Mouse (Mus musculus) cerebellum, adult 2 months (tissue): ENCODE measurements around the gene Rab3d. TPM values are rescaled to one million over a fixed set of nuclear protein-coding genes. Genes with fewer than 3 reads are reported as not detected.

Experiments used
- DNase-seq, 2 experiments: peaks; one replicate each; pipeline ENCODE4 v3.0.0; 2021
- H3K27ac ChIP-seq: fragments of 200-500 bp; 2 replicates; pipeline ENCODE4 v1.5.1; 2012; ENCODE audit warnings: low read length, control low read depth, inconsistent platforms; ENCODE audit not compliant: insufficient read depth
- H3K27me3 ChIP-seq: fragments of 200-500 bp; 2 replicates; pipeline ENCODE4 v1.6.1; 2012; ENCODE audit warnings: inconsistent platforms, mild to moderate bottlenecking, low read length, moderate library complexity; ENCODE audit not compliant: control insufficient read depth, insufficient read depth
- H3K4me1 ChIP-seq: fragments of 200-500 bp; 2 replicates; pipeline ENCODE4 v1.6.1; 2011; ENCODE audit warnings: low read length; ENCODE audit not compliant: control insufficient read depth, insufficient read depth
- H3K4me3 ChIP-seq: fragments of 200-500 bp; replicated peaks from 2 replicates; pipeline ENCODE3; 2011; ENCODE audit warnings: mild to moderate bottlenecking, low read depth, low read length, control low read depth; ENCODE audit not compliant: insufficient read depth
- CTCF ChIP-seq: fragments of 200-500 bp; IDR thresholded peaks from 2 replicates; pipeline ENCODE4 v1.5.1; 2011; ENCODE audit warnings: low read depth, mild to moderate bottlenecking, control low read depth, low read length, moderate library complexity, borderline replicate concordance; ENCODE audit not compliant: insufficient read depth
- POLR2A ChIP-seq: fragments of 200-500 bp; IDR thresholded peaks from 2 replicates; pipeline ENCODE4 v1.6.1; 2011; ENCODE audit warnings: low read length, control low read depth, borderline replicate concordance; ENCODE audit not compliant: insufficient read depth
- WGBS: fragments of 180-500 bp; shearing (Covaris S2); methylation state at CpG from one replicate; pipeline ENCODE4 v1.1.7; 2018; 5-methylcytosine and 5-hydroxymethylcytosine counted together
- polyA plus RNA-seq: library from polyadenylated mRNA; depleted of rRNA; stranded (reverse); fragments of >200 nt; gene quantifications from 2 replicates; pipeline ENCODE4 v1.2.3, GENCODE M21; 2012

Rab3d gene
- polyA plus RNA-seq, 1 experiment: 13.9 TPM

DNA sequence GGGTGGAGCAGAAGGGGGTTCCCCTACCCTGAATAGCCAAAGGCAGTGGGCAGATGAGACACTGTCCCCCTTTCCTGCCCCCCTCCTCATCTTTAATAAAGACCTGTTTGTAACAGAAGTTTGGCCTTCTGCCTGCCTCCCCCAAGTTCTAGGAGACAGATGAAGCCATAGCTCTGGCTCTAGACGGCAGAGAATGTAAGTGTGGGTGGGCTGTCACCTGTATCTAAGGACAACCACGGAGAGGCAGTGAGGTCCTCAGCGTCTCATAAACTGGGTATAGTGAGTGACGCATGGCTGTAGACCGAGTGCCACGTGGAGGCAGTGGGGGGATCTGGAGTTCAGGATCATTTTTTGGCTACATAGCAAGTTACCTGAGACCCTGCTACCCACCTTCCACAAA is 30.8 kb upstream of the Rab3d start:
- H3K27ac ChIP-seq: no peak overlapping the region
- DNase-seq: no peak

DNA sequence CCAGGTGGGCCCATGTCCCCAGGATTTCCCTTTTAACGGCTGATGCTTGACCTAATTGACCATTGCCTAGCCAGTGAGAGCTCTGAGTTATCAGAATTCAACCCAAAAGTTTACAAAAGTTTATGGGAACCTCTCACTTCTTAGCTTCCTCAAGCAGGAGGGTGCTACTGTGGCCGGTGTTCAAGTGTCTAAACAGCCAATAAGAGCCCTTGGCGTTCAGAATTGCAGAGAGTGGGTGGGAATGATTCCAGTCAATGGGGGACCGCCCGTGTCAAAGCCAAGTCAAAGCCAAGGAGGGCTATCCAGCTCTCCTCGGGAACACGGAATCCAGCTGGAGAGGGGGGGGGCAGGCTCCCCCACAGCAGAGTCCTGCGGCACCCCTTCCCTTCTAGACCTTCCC is 30.2 kb upstream of the Rab3d start:
- H3K4me3 ChIP-seq: no peak overlapping the region
- TF ChIP-seq POLR2A (no peak), CTCF (no peak)
- 49% methylated on average over 8 of the region's 8 CpGs for WGBS
- H3K4me1 ChIP-seq: 0 out of 2 replicates have a peak, but pooled peaks cover 3% of the 10 kb centered on the region
- no peak for DNase-seq
- no peaks in the 10 kb centered on the region for H3K27me3 ChIP-seq
- H3K27ac ChIP-seq: no peak overlapping the region

More for the DNA sequence above, 30.8 kb upstream of the Rab3d start:
- Histone ChIP-seq H3K27me3 (no peaks in the 10 kb centered on the region), H3K4me1 (0 out of 2 replicates have a peak, but pooled peaks cover 3% of the 10 kb centered on the region), H3K4me3 (no peak overlapping the region)
- WGBS: 41% methylated on average over 6 of the region's 6 CpGs
- TF ChIP-seq POLR2A: no peak
- TF ChIP-seq CTCF: no peak

DNA sequence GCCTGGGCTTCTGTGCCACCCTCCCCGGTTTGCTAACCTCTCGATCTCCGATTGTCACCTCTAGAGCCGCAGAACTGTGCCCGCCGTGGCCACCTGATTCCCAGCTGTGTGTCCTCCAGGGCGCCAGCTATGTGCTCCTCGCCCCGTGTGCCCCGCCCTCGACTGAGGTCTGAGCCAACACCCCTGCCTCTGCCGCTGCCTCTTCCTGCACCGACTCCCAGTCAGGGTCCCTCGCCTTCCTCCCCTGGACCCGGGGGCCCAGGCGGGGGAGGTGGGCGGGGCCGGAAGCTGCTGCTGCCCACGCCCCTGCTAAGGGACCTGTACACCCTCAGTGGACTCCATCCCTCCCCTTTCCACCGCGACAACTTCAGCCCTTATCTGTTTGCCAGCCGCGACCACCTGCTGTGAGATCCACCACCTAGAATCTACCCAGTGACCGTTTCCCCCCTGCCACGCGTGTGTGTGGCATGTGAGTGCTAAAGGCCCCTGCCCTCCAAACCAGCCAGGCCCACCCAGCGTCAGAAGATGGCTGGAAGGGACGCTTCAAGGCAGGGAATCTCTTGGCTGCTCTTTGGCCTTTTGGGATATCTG is 29.6 kb upstream of the Rab3d start:
- 0 out of 2 replicates have a peak, but pooled peaks cover 3% of the 10 kb centered on the region for H3K4me1 ChIP-seq
- no peak for DNase-seq
- TF ChIP-seq CTCF (no peak), POLR2A (no peak)
- WGBS: 39% methylated on average over 28 of the region's 28 CpGs
- no peak overlapping the region for H3K27ac ChIP-seq
- H3K27me3 ChIP-seq: no peaks in the 10 kb centered on the region
- H3K4me3 ChIP-seq: no peak overlapping the region

DNA sequence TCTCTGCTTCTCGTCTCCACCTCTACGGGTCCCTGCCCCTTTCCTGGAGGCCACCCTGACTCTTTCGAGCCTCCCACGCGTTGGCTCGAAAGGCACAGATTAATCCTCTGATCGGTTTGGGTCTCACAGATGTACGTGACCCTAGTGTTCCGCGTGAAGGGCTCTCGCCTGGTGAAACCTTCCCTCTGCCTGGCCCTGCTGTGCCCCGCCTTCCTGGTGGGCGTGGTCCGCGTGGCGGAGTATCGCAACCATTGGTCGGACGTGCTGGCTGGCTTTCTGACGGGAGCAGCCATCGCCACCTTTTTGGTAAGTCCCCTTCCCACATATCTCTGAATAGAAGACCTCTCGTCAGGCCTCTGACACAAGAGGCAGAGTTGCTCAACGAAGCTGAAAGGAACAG is 26.3 kb upstream of the Rab3d start:
- peak in 1 of 2 experiments; percentile 20 for DNase-seq
- Histone ChIP-seq H3K27me3 (no peaks in the 10 kb centered on the region), H3K4me1 (0 out of 2 replicates have a peak, but pooled peaks cover 3% of the 10 kb centered on the region), H3K4me3 (no peak overlapping the region), H3K27ac (no peak overlapping the region)
- TF ChIP-seq CTCF (no peak), POLR2A (no peak)
- 35% methylated on average over 23 of the region's 23 CpGs for WGBS

DNA sequence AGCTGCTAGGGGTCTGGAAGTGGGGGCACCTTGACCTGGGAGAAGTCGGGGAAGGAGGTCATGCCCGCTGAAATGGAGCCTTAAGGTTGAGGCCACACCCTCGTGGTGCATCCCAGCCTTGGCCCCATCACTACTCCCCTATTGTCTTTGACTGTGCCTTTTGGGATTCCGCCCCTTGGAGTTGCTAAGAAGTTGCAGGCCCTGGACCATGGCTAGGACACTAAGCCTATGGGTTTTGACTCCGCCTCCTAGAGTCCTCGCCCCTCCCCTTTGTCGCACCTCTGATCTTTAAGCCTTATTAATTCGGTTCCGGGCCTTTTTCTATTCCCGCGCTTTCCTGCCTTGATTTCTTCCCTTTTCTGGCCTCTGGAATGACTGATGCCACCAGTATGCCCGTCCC is 25.6 kb upstream of the Rab3d start:
- 64% methylated on average over 12 of the region's 12 CpGs for WGBS
- TF ChIP-seq CTCF: no peak
- TF ChIP-seq POLR2A: no peak
- Histone ChIP-seq H3K27me3 (no peaks in the 10 kb centered on the region), H3K4me3 (no peak overlapping the region), H3K4me1 (0 out of 2 replicates have a peak, but pooled peaks cover 3% of the 10 kb centered on the region), H3K27ac (no peak overlapping the region)
- DNase-seq: no peak

DNA sequence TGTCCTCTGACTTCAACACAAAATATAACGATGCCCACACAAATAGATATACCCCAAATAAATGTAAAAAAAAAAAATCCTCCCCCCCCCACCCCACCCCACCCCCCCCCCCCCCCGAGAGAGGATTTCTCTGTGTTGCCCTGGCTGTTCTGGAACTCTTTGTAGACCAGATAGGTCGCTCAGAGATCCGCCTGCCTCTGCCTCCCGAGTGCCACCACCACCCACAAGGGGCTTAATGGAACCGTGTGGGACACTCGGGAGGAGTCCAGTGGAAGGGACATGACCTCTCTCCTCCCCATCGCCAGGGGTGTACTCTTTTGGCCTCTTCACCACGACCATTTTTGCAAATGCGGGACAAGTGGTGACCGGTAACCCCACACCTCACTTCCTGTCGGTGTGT is 25.1 kb upstream of the Rab3d start:
- Histone ChIP-seq H3K4me1 (peaks cover 9% of the 10 kb centered on the region), H3K27me3 (no peaks in the 10 kb centered on the region), H3K27ac (no peak overlapping the region), H3K4me3 (no peak overlapping the region)
- WGBS: 77% methylated on average over 12 of the region's 12 CpGs
- no peak for DNase-seq
- no peak for TF ChIP-seq POLR2A
- TF ChIP-seq CTCF: no peak

DNA sequence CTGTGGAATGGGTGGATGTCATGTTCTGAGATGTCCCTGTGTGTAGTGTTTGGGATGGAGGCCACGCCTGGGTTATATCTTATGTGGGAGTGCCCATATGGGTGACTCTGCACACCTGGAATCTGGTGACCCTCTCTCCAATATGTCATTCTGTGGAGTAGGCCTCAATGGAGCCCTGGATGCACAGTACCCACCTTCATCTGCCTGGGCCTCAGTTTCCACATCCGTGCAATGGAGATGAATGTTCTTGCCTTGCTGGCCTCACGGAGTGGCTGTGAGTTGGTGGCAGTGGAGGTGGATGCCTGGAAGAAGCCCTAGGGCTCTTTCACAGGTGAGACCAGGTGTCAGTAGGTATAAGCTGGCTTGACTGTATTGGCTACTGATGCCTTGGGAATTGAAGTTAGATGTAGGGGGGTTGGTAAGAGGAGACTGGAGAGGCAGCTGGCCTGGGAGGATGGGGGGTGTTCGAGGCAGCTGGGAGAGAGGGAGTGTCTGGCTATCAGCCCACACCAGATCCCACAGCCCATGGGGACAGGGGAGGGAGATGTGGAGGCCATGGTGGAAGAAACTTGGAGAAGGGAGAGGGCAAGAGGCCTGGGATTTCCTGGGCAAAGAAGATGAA is 20.4 kb upstream of the Rab3d start:
- Histone ChIP-seq H3K27ac (no peak overlapping the region), H3K4me3 (peak overlapping the region; percentile 80), H3K27me3 (no peaks in the 10 kb centered on the region), H3K4me1 (peaks cover 19% of the 10 kb centered on the region)
- TF ChIP-seq POLR2A (no peak), CTCF (no peak)
- WGBS: 45% methylated on average over 4 of the region's 4 CpGs
- peak in 1 of 2 experiments; percentile 42 for DNase-seq

DNA sequence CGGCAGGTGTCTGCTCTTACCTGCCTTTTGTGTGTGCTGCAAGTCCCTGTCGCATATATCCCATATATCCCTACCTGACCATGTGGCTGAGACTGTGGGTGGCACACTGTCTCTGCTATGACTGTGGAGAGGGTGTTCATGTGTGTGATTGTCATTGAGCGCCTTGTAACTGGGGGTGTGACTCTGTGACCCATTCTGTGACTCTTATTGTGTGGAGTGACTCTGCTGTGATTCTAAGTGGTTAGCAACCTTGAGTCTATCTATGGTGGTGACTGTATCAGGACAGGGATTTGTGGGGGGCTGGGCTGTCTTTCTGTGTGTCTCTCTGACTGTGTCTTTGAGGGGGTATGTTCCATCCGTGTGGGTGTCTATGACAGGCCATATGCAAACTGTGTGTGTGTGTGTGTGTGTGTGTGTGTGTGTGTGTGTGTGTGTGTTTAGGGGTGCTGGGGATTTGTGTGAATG is 19.8 kb upstream of the Rab3d start:
- H3K27ac ChIP-seq: no peak overlapping the region
- peaks cover 23% of the 10 kb centered on the region for H3K4me1 ChIP-seq
- no peaks in the 10 kb centered on the region for H3K27me3 ChIP-seq
- no peak for DNase-seq
- TF ChIP-seq CTCF (no peak), POLR2A (no peak)
- WGBS: 19% methylated on average over 4 of the region's 4 CpGs
- H3K4me3 ChIP-seq: peak overlapping the region; percentile 80
